Mouse (Mus musculus) mesoderm, embryonic 11.5 days (tissue): Measurements from ENCODE around the gene Acpp.
"Not testable (repeated sequence)": the region's sequence is repeated elsewhere in the genome, so short reads cannot be mapped to it uniquely, and the experiment has no call there.

Experiments used
- DNase-seq: peaks from one replicate; pipeline ENCODE4 v3.0.0-alpha.2; 2012; ENCODE audit warnings: low read depth, low spot score

Gene Acpp

GRCm38 (mm10) chr9:104337183-104337931 lies at the start of gene Acpp:
Acpp (minus strand) TSS chr9:104337748.
- DNase-seq, result peak; percentile 70

GRCm38 (mm10) chr9:104382571-104383170 lies 45.1 kb upstream of the Acpp start:
- no peak for DNase-seq

GRCm38 (mm10) chr9:104379532-104380162 lies 42.1 kb upstream of the Acpp start:
- DNase-seq, result peak; percentile 52

GRCm38 (mm10) chr9:104375573-104375972 lies 38.0 kb upstream of the Acpp start:
- DNase-seq, result no peak

GRCm38 (mm10) chr9:104373253-104373652 lies 35.7 kb upstream of the Acpp start:
- DNase-seq, result peak; percentile 58

GRCm38 (mm10) chr9:104366983-104367382 lies 29.4 kb upstream of the Acpp start:
- no peak for DNase-seq

GRCm38 (mm10) chr9:104361951-104362350 lies 24.4 kb upstream of the Acpp start:
- not testable (repeated sequence) for DNase-seq

GRCm38 (mm10) chr9:104361073-104361891 lies 23.7 kb upstream of the Acpp start:
- no peak for DNase-seq

GRCm38 (mm10) chr9:104360389-104360788 lies 22.8 kb upstream of the Acpp start:
- DNase-seq, result no peak

GRCm38 (mm10) chr9:104355521-104356270 lies 18.1 kb upstream of the Acpp start:
- DNase-seq, result no peak

GRCm38 (mm10) chr9:104344136-104344535 lies 6.6 kb upstream of the Acpp start:
- no peak for DNase-seq

GRCm38 (mm10) chr9:104339483-104339882 lies 1.9 kb upstream of the Acpp start:
- DNase-seq, result no peak

GRCm38 (mm10) chr9:104338489-104339427 lies 1.2 kb upstream of the Acpp start:
- no peak for DNase-seq

- DNase-seq, result no peak
Observed at GRCm38 (mm10) chr9:104331301-104331700, 6.2 kb downstream of the Acpp start.

- no peak for DNase-seq
Observed at GRCm38 (mm10) chr9:104328655-104329054, 8.9 kb downstream of the Acpp start.

- DNase-seq, result peak; percentile 13
Observed at GRCm38 (mm10) chr9:104321519-104321918, 16.0 kb downstream of the Acpp start.

- no peak for DNase-seq
Observed at GRCm38 (mm10) chr9:104316351-104316750, 21.2 kb downstream of the Acpp start.

GRCm38 (mm10) chr9:104315499-104315898 lies 22.0 kb downstream of the Acpp start:
- peak; percentile 61 for DNase-seq

GRCm38 (mm10) chr9:104306734-104307133 lies 30.8 kb downstream of the Acpp start:
- peak; percentile 79 for DNase-seq
